Mouse (Mus musculus) thymus, adult 18-20 months (tissue): ENCODE results near the gene Gemin7.
"Not testable (repeated sequence)": the region's sequence is repeated elsewhere in the genome, so short reads cannot be mapped to it uniquely, and the experiment has no call there.

Experiments
- DNase-seq, 2 experiments: peaks; one replicate each; pipeline ENCODE4 v3.0.0; 2022; ENCODE audit warnings: mixed read lengths in 2 of 2

Gemin7 gene

GRCm38 (mm10) chr7:19577141-19577852 is at the start of gene Gemin7, which contains the start of gene Zfp296:
Gene Gemin7, minus strand, starts transcription at chr7:19577595.
Gene Zfp296, plus strand, starts transcription at chr7:19577287.
- no peak for DNase-seq

- DNase-seq, result no peak
These were observed 46.0 kb upstream of the Gemin7 start for GRCm38 (mm10) chr7:19623433-19623832.

DNA sequence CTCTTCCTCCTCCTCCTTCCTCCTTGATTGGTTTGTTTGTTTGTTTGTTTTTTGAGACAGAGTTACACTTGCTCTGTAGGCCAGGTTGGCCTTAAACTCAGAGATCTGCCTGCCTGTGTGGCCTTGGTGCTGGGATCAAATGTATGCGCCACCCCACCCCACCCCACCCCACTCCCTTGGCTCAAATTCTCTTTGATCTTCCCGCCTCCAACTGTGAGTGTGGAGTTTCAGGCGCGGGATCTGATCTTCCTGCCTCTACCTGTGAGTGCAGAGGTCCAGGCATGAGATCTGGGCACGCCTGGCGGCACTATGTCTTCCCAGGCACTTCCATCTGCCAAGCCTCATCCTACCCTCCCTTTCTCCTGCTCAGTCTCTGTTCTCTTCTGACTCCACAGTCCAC is 44.8 kb upstream of the Gemin7 start:
- DNase-seq, result no peak

GRCm38 (mm10) chr7:19620811-19621210 is 43.4 kb upstream of the Gemin7 start:
- no peak for DNase-seq

GRCm38 (mm10) chr7:19619004-19619801 is 41.8 kb upstream of the Gemin7 start:
- peak in 1 of 2 experiments; percentile 23 for DNase-seq

DNA sequence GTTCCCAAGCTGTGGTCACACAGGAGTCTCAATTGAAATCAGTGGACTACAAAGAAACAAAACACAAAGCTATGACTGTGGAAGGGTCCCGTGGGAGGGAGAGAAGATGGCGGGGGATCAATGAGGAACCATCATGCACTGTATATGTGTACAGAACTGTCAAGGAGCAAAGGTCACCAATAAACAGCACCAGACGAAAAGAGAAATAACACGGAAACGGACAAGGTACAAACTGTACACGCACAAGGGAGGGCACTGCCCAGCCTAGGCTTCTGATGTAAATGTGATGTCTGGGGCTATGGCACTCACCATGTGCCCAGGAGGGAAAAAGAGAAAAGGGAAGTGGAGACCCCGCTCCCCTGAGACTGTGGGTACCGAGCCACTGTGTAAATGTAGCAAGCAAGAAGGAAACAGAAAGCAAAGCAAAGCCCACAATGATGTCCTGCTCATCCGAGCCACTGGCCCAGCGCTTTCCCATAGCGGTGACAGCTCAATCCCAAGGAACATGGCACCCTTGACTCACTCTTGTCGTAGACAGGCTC is 37.7 kb upstream of the Gemin7 start:
- no peak for DNase-seq

- DNase-seq, result no peak
These were observed 33.6 kb upstream of the Gemin7 start for GRCm38 (mm10) chr7:19610969-19611368.

- no peak for DNase-seq
These were observed 32.4 kb upstream of the Gemin7 start for GRCm38 (mm10) chr7:19609641-19610332.

- no peak for DNase-seq
These were observed 29.9 kb upstream of the Gemin7 start for GRCm38 (mm10) chr7:19607291-19607690.

GRCm38 (mm10) chr7:19604606-19605214 is 27.3 kb upstream of the Gemin7 start:
- not testable (repeated sequence) for DNase-seq

- DNase-seq, result peak; percentile 93 to 95
These were observed 26.6 kb upstream of the Gemin7 start, which contains the start of gene Clasrp for GRCm38 (mm10) chr7:19603849-19604605. Gene Clasrp, minus strand, starts transcription at chr7:19604486.

DNA sequence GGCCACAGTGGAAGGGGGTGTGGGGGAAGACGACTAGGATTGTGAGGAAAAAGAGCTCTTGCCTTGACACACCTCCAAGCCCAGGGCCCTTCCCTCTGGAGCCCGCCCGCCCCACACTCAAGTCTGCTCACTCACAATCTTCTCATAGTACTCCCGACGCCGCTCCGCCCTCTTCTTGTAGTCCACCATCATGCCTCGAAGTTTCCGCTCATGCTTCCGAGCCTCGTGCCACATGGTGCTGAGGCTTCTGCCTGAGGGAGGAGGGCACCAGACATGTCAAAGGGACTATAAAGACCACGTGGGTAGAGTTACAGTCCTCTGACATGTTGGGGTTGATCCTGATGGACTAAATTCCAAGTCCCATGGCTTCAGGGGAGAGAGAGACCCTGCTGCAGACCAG is 25.7 kb upstream of the Gemin7 start:
- DNase-seq, result no peak

- no peak for DNase-seq
These were observed 23.2 kb upstream of the Gemin7 start for GRCm38 (mm10) chr7:19600562-19600961.

DNA sequence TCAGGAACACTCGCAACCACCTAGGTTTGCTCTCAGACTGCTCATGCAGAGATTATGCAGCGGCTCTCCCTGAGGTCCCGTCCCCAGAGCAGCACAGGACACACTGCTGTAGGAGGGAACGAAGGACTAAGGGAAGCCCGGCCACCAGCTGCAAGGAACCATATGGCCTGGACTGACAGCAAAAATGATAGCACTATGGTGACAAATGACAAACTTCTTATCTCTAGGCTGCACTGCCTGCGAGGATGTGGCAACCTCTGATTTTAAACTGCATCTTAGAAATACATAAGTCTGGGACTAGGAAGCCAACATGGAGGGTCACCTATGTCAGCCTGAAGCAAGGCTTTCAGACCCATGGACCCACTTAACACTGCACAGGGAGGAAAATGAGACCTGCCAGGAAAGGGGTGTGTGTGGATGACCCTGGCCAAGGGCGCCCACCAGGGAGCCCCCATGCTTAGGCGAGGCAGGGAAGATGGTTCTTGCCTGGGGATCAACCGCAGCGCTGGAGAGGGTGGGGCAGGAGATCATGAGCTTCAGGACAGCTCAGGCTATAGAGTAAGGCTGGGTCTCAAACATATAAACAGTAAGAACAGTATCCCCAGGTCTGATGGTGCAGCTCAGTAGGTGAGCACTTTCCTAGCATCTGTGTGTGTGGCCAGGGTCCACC is 15.8 kb upstream of the Gemin7 start:
- DNase-seq, result no peak

DNA sequence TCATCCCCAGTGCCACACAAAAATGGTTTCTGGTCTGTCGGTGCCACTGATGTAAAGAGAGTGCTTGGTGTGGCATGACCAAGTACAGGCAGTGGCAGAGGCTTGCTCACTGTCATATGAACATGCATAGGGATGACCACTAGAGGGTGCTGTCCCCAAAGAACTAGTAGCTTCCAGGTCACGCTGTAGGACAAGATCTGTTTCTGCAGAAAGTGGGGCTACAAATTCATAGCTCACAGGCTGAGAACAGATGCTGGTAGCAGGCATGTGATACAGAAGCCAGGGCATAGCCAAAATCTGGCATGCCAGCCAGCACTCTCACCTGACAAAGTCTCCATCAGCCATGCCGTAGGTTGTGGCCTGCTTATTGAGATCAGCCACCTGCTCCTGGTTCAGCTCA is 12.5 kb upstream of the Gemin7 start:
- DNase-seq, result peak in 1 of 2 experiments; percentile 51

DNA sequence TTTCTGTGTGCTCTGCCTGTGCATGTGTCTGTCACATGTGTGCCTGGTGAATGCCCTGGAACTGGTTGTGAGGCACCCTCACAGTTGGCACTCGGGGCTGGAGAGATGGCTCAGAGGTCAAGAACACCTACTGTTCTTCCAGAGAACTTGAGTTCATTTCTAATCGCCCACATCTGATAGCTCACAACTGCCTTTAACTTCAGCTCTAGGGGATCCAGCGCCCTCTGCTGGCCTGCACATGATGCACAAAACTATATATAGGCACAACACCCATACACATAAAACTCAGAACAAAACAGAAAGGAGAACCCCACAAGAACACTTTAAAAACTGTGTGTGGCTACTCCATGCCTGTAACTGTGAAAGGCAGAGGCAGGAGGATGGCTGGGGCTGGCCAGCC is 11.8 kb upstream of the Gemin7 start:
- no peak for DNase-seq

DNA sequence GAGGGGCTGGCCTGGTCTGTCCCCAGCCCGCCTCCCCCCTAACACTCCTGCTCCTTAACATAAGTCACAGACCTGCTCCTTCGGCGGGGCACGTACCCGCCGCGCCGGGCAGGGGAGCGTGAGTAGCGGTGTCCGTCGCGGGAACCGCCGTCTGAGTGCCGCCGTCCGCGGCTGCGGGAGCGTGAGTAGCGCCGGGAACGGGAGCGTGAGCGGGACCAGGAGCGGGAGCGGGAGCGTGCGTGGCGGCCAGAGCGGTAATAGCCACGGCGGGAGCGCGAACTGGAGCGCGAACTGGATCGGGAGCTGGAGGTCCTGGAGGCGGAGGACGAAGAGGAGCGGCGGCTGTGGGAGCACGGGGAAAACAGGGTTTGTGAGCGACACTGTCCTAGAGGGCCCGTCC is 8.9 kb upstream of the Gemin7 start:
- no peak for DNase-seq

- no peak for DNase-seq
These were observed 3.2 kb upstream of the Gemin7 start for GRCm38 (mm10) chr7:19580634-19581033.

DNA sequence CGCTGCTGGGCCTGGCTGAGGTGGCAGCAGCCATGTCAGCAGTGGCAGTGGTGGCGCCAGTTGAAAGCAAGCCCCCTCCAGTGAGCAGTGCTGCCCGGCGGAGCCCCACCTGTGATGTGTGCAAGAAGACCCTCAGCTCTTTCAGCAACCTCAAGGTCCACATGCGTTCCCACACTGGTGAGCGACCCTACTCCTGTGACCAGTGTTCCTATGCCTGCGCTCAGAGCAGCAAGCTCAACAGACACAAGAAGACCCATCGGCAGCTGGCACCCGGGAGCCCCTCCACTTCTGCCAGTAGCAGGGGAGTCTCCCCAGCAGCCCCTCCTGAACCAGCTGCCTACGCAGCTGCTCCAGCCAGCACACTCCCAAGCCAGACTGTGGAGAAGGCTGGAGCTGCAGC is 2.4 kb upstream of the Gemin7 start:
- DNase-seq, result no peak

GRCm38 (mm10) chr7:19578436-19578835 is 1.0 kb upstream of the Gemin7 start:
- no peak for DNase-seq

DNA sequence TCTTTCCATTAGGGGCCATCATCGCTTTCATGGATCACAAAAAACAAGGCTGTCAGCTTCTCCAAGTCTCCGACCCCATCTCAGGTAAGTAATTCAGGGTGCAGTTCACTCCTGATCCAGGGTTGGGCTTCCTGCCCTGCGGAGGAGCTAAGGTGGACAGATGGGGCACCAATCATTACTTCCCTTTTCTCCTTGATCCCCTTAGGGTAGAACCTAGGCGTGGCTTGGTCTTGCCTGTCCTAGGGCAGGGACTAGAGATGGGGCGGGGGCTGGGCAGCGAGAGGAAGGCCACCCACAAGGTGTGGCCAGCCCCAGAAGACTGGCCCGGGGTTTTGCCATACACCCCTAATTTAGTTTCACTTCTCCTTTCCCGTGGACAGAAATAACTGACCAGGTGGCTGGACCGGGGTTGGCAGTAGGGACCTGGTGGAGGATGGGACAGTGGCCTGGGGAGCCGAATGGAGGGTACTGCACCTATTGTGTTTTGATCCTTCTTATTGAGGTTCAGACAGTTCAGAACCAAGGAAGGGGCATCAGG is 551 bp upstream of the Gemin7 start:
- no peak for DNase-seq
